Mouse (Mus musculus) liver, embryonic 14.5 days (tissue): ENCODE results near the gene Fignl1. TPM values are rescaled to one million over a fixed set of nuclear protein-coding genes. Genes with fewer than 3 reads are reported as not detected.

Experiments used
- ATAC-seq: fragments of 200-750 bp; cut with Nextera tagmentation; 2 replicates; pipeline ENCODE4 v1.8.0; 2017; ENCODE audit warnings: moderate number of reproducible peaks, mild to moderate bottlenecking, moderate library complexity; ENCODE audit not compliant: insufficient read depth
- DNase-seq, 3 experiments: peaks; one replicate each; pipeline ENCODE4 v3.0.0-alpha.2; 2012 to 2013; ENCODE audit warnings: low read depth in 3 of 3, low spot score in 3 of 3
- H3K27ac ChIP-seq: fragments of 300-500 bp; sonication (generic); 2 replicates; pipeline ENCODE4 v1.5.1; 2014; ENCODE audit warnings: moderate library complexity, mild to moderate bottlenecking, control low read depth, inconsistent platforms
- H3K27me3 ChIP-seq: fragments of 300-500 bp; sonication (generic); 2 replicates; pipeline ENCODE4 v1.6.1; 2014; ENCODE audit warnings: mild to moderate bottlenecking, low read length, moderate library complexity; ENCODE audit not compliant: control insufficient read depth, insufficient read depth
- H3K36me3 ChIP-seq: fragments of 300-500 bp; sonication (generic); replicated peaks from 2 replicates; pipeline ENCODE4 v1.6.1; 2014; ENCODE audit warnings: low read depth; ENCODE audit not compliant: control insufficient read depth, insufficient read depth
- H3K4me1 ChIP-seq, 2 experiments: fragments of 200-500 bp in 1 of 2; fragments of 300-500 bp in 1 of 2; sonication (generic) in 1 of 2; replicated peaks; 2 replicates each; pipeline ENCODE4 v1.6.1; 2012 to 2014; ENCODE audit warnings: antibody characterized with exemption in 1 of 2, inconsistent platforms in 1 of 2, low read length in 1 of 2; ENCODE audit not compliant: control insufficient read depth in 2 of 2, insufficient read depth in 2 of 2
- H3K4me2 ChIP-seq: fragments of 300-500 bp; sonication (generic); 2 replicates; pipeline ENCODE4 v1.6.1; 2014; ENCODE audit warnings: low read depth, mild to moderate bottlenecking, control low read depth, moderate library complexity
- H3K4me3 ChIP-seq, 2 experiments: fragments of 200-500 bp in 1 of 2; fragments of 300-500 bp in 1 of 2; sonication (generic) in 1 of 2; 2 replicates each; pipeline ENCODE4 v1.5.1; 2012 to 2014; ENCODE audit warnings: low read depth in 2 of 2, low read length in 2 of 2, mild to moderate bottlenecking in 2 of 2, control low read depth in 1 of 2, inconsistent platforms in 1 of 2, moderate library complexity in 1 of 2; ENCODE audit not compliant: insufficient read depth in 1 of 2
- H3K9ac ChIP-seq: fragments of 300-500 bp; sonication (generic); replicated peaks from 2 replicates; pipeline ENCODE4 v1.6.1; 2014; ENCODE audit warnings: mild to moderate bottlenecking, control low read depth, moderate library complexity
- H3K9me3 ChIP-seq: fragments of 300-500 bp; sonication (generic); 2 replicates; pipeline ENCODE4 v1.6.1; 2016; ENCODE audit warnings: low read length, mixed read lengths; ENCODE audit not compliant: control insufficient read depth
- CTCF ChIP-seq: IDR thresholded peaks from 2 replicates; pipeline ENCODE4 v1.5.1; 2016; ENCODE audit warnings: antibody characterized with exemption, low read depth, control low read depth
- EP300 ChIP-seq: IDR thresholded peaks from 2 replicates; pipeline ENCODE4 v1.6.1; 2016; ENCODE audit warnings: antibody characterized with exemption, low read depth
- WGBS: fragments of 180-500 bp; shearing (Covaris S2); extraction: QIAGEN DNeasy Blood & Tissue Kit; methylation state at CpG from one replicate; pipeline ENCODE4 v1.1.7; 2014; ENCODE audit not compliant: insufficient replicate concordance; 5-methylcytosine and 5-hydroxymethylcytosine counted together
- polyA plus RNA-seq, 2 experiments: library from polyadenylated mRNA; depleted of rRNA in 1 of 2; stranded (reverse) in 1 of 2; unstranded in 1 of 2; fragments of >200 nt; fragmentation: Nextera tagmentation in 1 of 2; extraction: Ambion mirVana in 1 of 2; gene quantifications; 2 replicates each; pipeline versions ENCODE4 v1.2.1 to v1.2.3; 2012 to 2014

The Fignl1 gene
- polyA plus RNA-seq, 2 experiments, result 32.2 to 102 TPM

GRCm38 (mm10) chr11:11809404-11810175, 828 bp upstream of the Fignl1 start:
- peak; percentile 0 for ATAC-seq
- Histone ChIP-seq H3K4me3 (peak overlapping the region; percentile 75 to 94), H3K27ac (peak overlapping the region; percentile 84), H3K36me3 (peaks cover 21% of the 10 kb centered on the region), H3K27me3 (no peaks in the 10 kb centered on the region), H3K4me1 (peaks cover 25 to 31% of the 10 kb centered on the region in 2 experiments), H3K4me2 (peak overlapping the region; percentile 95), H3K9ac (peak overlapping the region; percentile 98), H3K9me3 (no peaks in the 10 kb centered on the region)
- DNase-seq, result no peak
- TF ChIP-seq CTCF (no peak), EP300 (no peak)
- 17% methylated on average over 11 of the region's 11 CpGs for WGBS

GRCm38 (mm10) chr11:11808035-11808819, 535 bp downstream of the Fignl1 start:
- H3K27me3 ChIP-seq, result no peaks in the 10 kb centered on the region
- peak overlapping the region; percentile 95 for H3K4me2 ChIP-seq
- H3K9me3 ChIP-seq, result no peaks in the 10 kb centered on the region
- H3K9ac ChIP-seq, result peak overlapping the region; percentile 98
- H3K4me1 ChIP-seq, result peaks cover 20 to 30% of the 10 kb centered on the region in 2 experiments
- DNase-seq, result peak in 1 of 3 experiments; percentile 32
- H3K27ac ChIP-seq, result peak overlapping the region; percentile 84
- peaks cover 35% of the 10 kb centered on the region for H3K36me3 ChIP-seq
- peak overlapping the region; percentile 81 to 94 for H3K4me3 ChIP-seq
- TF ChIP-seq CTCF (no peak), EP300 (peak; percentile 41)
- 3% methylated on average over 25 of the region's 25 CpGs for WGBS
- ATAC-seq, result peak; percentile 73

GRCm38 (mm10) chr11:11805951-11806350, 2.8 kb downstream of the Fignl1 start:
- Histone ChIP-seq H3K4me2 (peak overlapping the region; percentile 23), H3K27me3 (no peaks in the 10 kb centered on the region), H3K9ac (no peak overlapping the region), H3K27ac (no peak overlapping the region), H3K9me3 (no peaks in the 10 kb centered on the region), H3K36me3 (peaks cover 57% of the 10 kb centered on the region), H3K4me1 (peaks cover 16 to 23% of the 10 kb centered on the region in 2 experiments), H3K4me3 (no peak overlapping the region)
- ATAC-seq, result no peak
- 74% methylated on average over 4 of the region's 4 CpGs for WGBS
- TF ChIP-seq CTCF (no peak), EP300 (no peak)
- no peak for DNase-seq

GRCm38 (mm10) chr11:11804421-11804820, 4.3 kb downstream of the Fignl1 start:
- Histone ChIP-seq H3K36me3 (peaks cover 70% of the 10 kb centered on the region), H3K4me3 (no peak overlapping the region), H3K27ac (no peak overlapping the region), H3K9me3 (no peaks in the 10 kb centered on the region), H3K9ac (no peak overlapping the region; the same call in 1 of the 2 replicates), H3K4me2 (no peak overlapping the region), H3K4me1 (peaks cover 5 to 9% of the 10 kb centered on the region in 2 experiments), H3K27me3 (no peaks in the 10 kb centered on the region)
- TF ChIP-seq EP300 (no peak), CTCF (no peak)
- ATAC-seq (no peak), DNase-seq (no peak)
- 78% methylated on average over 5 of the region's 5 CpGs for WGBS

- Histone ChIP-seq H3K4me2 (peak overlapping the region; percentile 45), H3K36me3 (peaks cover 93% of the 10 kb centered on the region), H3K4me3 (peak overlapping the region in 1 of 2 experiments; percentile 23; a peak in 2 of 4 replicates), H3K9me3 (no peaks in the 10 kb centered on the region), H3K27me3 (no peaks in the 10 kb centered on the region), H3K9ac (0 out of 2 replicates have a peak overlapping the region, but pooled peaks have one; percentile 18), H3K4me1 (peaks cover 3 to 4% of the 10 kb centered on the region in 2 experiments; a peak in 3 of 4 replicates), H3K27ac (no peak overlapping the region)
- no peak for DNase-seq
- WGBS, result 52% methylated on average over 9 of the region's 9 CpGs
- TF ChIP-seq CTCF (no peak), EP300 (peak; percentile 30; the same call in 1 of the 2 replicates)
- ATAC-seq, result no peak
These were observed 7.7 kb downstream of the Fignl1 start for GRCm38 (mm10) chr11:11801067-11801466.
